Mouse (Mus musculus) neural tube, embryonic 14.5 days (tissue): ENCODE data around the gene Tbc1d9b. TPM values are rescaled to one million over a fixed set of nuclear protein-coding genes. Genes with fewer than 3 reads are reported as not detected.

Source experiments
- ATAC-seq: fragments of 200-750 bp; cut with Nextera tagmentation; 2 replicates; pipeline ENCODE4 v1.8.0; 2017; ENCODE audit warnings: low read depth, mild to moderate bottlenecking, moderate TSS enrichment, moderate library complexity
- H3K27ac ChIP-seq: fragments of 300-500 bp; sonication (generic); 2 replicates; pipeline ENCODE4 v1.5.1; 2014; ENCODE audit warnings: low read depth, mild to moderate bottlenecking, control low read depth, low read length, moderate library complexity, mixed read lengths
- H3K27me3 ChIP-seq: fragments of 300-500 bp; sonication (generic); 2 replicates; pipeline ENCODE4 v1.6.1; 2014; ENCODE audit warnings: low read length; ENCODE audit not compliant: control insufficient read depth, insufficient read depth
- H3K36me3 ChIP-seq: fragments of 300-500 bp; sonication (generic); 2 replicates; pipeline ENCODE4 v1.6.1; 2014; ENCODE audit warnings: low read length, mixed read lengths; ENCODE audit not compliant: control insufficient read depth, insufficient read depth
- H3K4me1 ChIP-seq: fragments of 300-500 bp; sonication (generic); 2 replicates; pipeline ENCODE4 v1.6.1; 2014; ENCODE audit warnings: low read length; ENCODE audit not compliant: control insufficient read depth, insufficient read depth
- H3K4me2 ChIP-seq: fragments of 300-500 bp; sonication (generic); 2 replicates; pipeline ENCODE4 v1.6.1; 2014; ENCODE audit warnings: mild to moderate bottlenecking, low read depth, low read length, control low read depth
- H3K4me3 ChIP-seq: fragments of 300-500 bp; sonication (generic); 2 replicates; pipeline ENCODE4 v1.5.1; 2014; ENCODE audit warnings: low read depth, low read length, control low read depth, mixed read lengths
- H3K9ac ChIP-seq: fragments of 300-500 bp; sonication (generic); replicated peaks from 2 replicates; pipeline ENCODE4 v1.6.1; 2014; ENCODE audit warnings: low read depth, mild to moderate bottlenecking, control low read depth, low read length, mixed read lengths
- H3K9me3 ChIP-seq: fragments of 300-500 bp; sonication (generic); 2 replicates; pipeline ENCODE4 v1.6.1; 2016; ENCODE audit warnings: low read length; ENCODE audit not compliant: control insufficient read depth
- WGBS: fragments of 180-500 bp; shearing (Covaris S2); extraction: QIAGEN DNeasy Blood & Tissue Kit; methylation state at CpG from one replicate; pipeline ENCODE4 v1.1.7; 2014; 5-methylcytosine and 5-hydroxymethylcytosine counted together
- polyA plus RNA-seq: library from polyadenylated mRNA; unstranded; fragments of >200 nt; fragmentation: Nextera tagmentation; extraction: Ambion mirVana; gene quantifications from 2 replicates; pipeline ENCODE4 v1.2.1, GENCODE M21; 2014

Tbc1d9b gene
- polyA plus RNA-seq, 1 experiment from 2014 or later, result 30.3 TPM

- Histone ChIP-seq H3K27me3 (no peaks in the 10 kb centered on the region), H3K9ac (no peak overlapping the region), H3K27ac (no peak overlapping the region), H3K4me1 (no peaks in the 10 kb centered on the region), H3K4me2 (no peak overlapping the region), H3K4me3 (no peak overlapping the region), H3K9me3 (no peaks in the 10 kb centered on the region), H3K36me3 (peaks cover 52% of the 10 kb centered on the region)
- ATAC-seq, result no peak
- 97% methylated on average over 4 of the region's 4 CpGs for WGBS
These were observed 66.3 kb downstream of the Tbc1d9b start for GRCm38 (mm10) chr11:50197500-50197899.

- H3K27me3 ChIP-seq, result no peaks in the 10 kb centered on the region
- no peaks in the 10 kb centered on the region for H3K4me1 ChIP-seq
- no peak overlapping the region for H3K4me2 ChIP-seq
- WGBS, result 93% methylated on average over 3 of the region's 5 CpGs
- no peak for ATAC-seq
- H3K4me3 ChIP-seq, result no peak overlapping the region
- H3K9ac ChIP-seq, result no peak overlapping the region
- H3K27ac ChIP-seq, result no peak overlapping the region
- peaks cover 58% of the 10 kb centered on the region for H3K36me3 ChIP-seq
- no peaks in the 10 kb centered on the region for H3K9me3 ChIP-seq
These were observed 67.1 kb downstream of the Tbc1d9b start for GRCm38 (mm10) chr11:50198219-50198846.

- Histone ChIP-seq H3K36me3 (peaks cover 59% of the 10 kb centered on the region), H3K27me3 (no peaks in the 10 kb centered on the region), H3K4me2 (no peak overlapping the region), H3K9me3 (no peaks in the 10 kb centered on the region), H3K27ac (no peak overlapping the region), H3K4me1 (no peaks in the 10 kb centered on the region), H3K9ac (no peak overlapping the region), H3K4me3 (no peak overlapping the region)
- no peak for ATAC-seq
- WGBS, result 95% methylated on average over 2 of the region's 2 CpGs
These were observed 67.7 kb downstream of the Tbc1d9b start for GRCm38 (mm10) chr11:50198916-50199315.

GRCm38 (mm10) chr11:50200613-50201012, 69.4 kb downstream of the Tbc1d9b start:
- H3K4me2 ChIP-seq, result no peak overlapping the region
- ATAC-seq, result no peak
- no peak overlapping the region for H3K9ac ChIP-seq
- peaks cover 67% of the 10 kb centered on the region for H3K36me3 ChIP-seq
- H3K4me3 ChIP-seq, result no peak overlapping the region
- H3K9me3 ChIP-seq, result no peaks in the 10 kb centered on the region
- no peaks in the 10 kb centered on the region for H3K4me1 ChIP-seq
- H3K27ac ChIP-seq, result no peak overlapping the region
- 73% methylated on average over 8 of the region's 8 CpGs for WGBS
- no peaks in the 10 kb centered on the region for H3K27me3 ChIP-seq

GRCm38 (mm10) chr11:50201590-50201989, 70.4 kb downstream of the Tbc1d9b start:
- ATAC-seq, result no peak
- Histone ChIP-seq H3K4me1 (no peaks in the 10 kb centered on the region), H3K4me2 (no peak overlapping the region), H3K36me3 (peaks cover 77% of the 10 kb centered on the region), H3K9ac (no peak overlapping the region), H3K9me3 (no peaks in the 10 kb centered on the region), H3K27ac (no peak overlapping the region), H3K4me3 (no peak overlapping the region), H3K27me3 (no peaks in the 10 kb centered on the region)
- 89% methylated on average over 3 of the region's 3 CpGs for WGBS

GRCm38 (mm10) chr11:50203302-50203827, 72.2 kb downstream of the Tbc1d9b start:
- H3K9ac ChIP-seq, result no peak overlapping the region
- no peak for ATAC-seq
- WGBS, result 94% methylated on average over 9 of the region's 9 CpGs

GRCm38 (mm10) chr11:50205434-50205833, 74.2 kb downstream of the Tbc1d9b start:
- no peak overlapping the region for H3K4me2 ChIP-seq
- no peak overlapping the region for H3K4me3 ChIP-seq
- H3K4me1 ChIP-seq, result peaks cover 8% of the 10 kb centered on the region
- peaks cover 63% of the 10 kb centered on the region for H3K36me3 ChIP-seq
- no peak overlapping the region for H3K27ac ChIP-seq
- no peak for ATAC-seq
- H3K9ac ChIP-seq, result no peak overlapping the region
- no peaks in the 10 kb centered on the region for H3K9me3 ChIP-seq
- H3K27me3 ChIP-seq, result no peaks in the 10 kb centered on the region
- 94% methylated on average over 3 of the region's 3 CpGs for WGBS

More at GRCm38 (mm10) chr11:50203302-50203827, 72.2 kb downstream of the Tbc1d9b start:
- Histone ChIP-seq H3K27ac (no peak overlapping the region), H3K4me3 (no peak overlapping the region), H3K4me2 (no peak overlapping the region), H3K4me1 (no peaks in the 10 kb centered on the region), H3K36me3 (peaks cover 77% of the 10 kb centered on the region), H3K9me3 (no peaks in the 10 kb centered on the region), H3K27me3 (no peaks in the 10 kb centered on the region)

- H3K36me3 ChIP-seq, result peaks cover 57% of the 10 kb centered on the region
- H3K9me3 ChIP-seq, result no peaks in the 10 kb centered on the region
- no peak overlapping the region for H3K9ac ChIP-seq
- no peak for ATAC-seq
- H3K4me1 ChIP-seq, result peaks cover 8% of the 10 kb centered on the region
- WGBS, result 90% methylated on average over 2 of the region's 2 CpGs
- no peaks in the 10 kb centered on the region for H3K27me3 ChIP-seq
- H3K27ac ChIP-seq, result no peak overlapping the region
- no peak overlapping the region for H3K4me2 ChIP-seq
- H3K4me3 ChIP-seq, result no peak overlapping the region
These were observed 74.8 kb downstream of the Tbc1d9b start for GRCm38 (mm10) chr11:50206037-50206436.

- Histone ChIP-seq H3K27me3 (no peaks in the 10 kb centered on the region), H3K36me3 (peaks cover 44% of the 10 kb centered on the region), H3K27ac (no peak overlapping the region), H3K9ac (no peak overlapping the region), H3K4me2 (no peak overlapping the region), H3K4me1 (peaks cover 8% of the 10 kb centered on the region), H3K9me3 (no peaks in the 10 kb centered on the region), H3K4me3 (no peak overlapping the region)
- 95% methylated on average over 14 of the region's 14 CpGs for WGBS
- ATAC-seq, result no peak
These were observed 76.1 kb downstream of the Tbc1d9b start for GRCm38 (mm10) chr11:50207344-50207743.
